Mouse (Mus musculus) MEL (cell line): Measurements from ENCODE around the gene Zmynd10. TPM values are rescaled to one million over a fixed set of nuclear protein-coding genes. Genes with fewer than 3 reads are reported as not detected.

Source experiments
- DNase-seq: peaks from one replicate; pipeline ENCODE4 v3.0.0; 2011; ENCODE audit warnings: low read depth, low spot score
- H3K27ac ChIP-seq: 2 replicates; pipeline ENCODE4 v1.5.1; 2012; ENCODE audit warnings: low read depth, mild to moderate bottlenecking, control low read depth, low read length, moderate library complexity; ENCODE audit not compliant: control insufficient read depth
- H3K27me3 ChIP-seq, 2 experiments: fragments of 150-350 bp in 1 of 2; sonication (generic) in 1 of 2; 2 replicates each; pipeline ENCODE4 v1.6.1; 2012; ENCODE audit warnings: low read length in 2 of 2, mild to moderate bottlenecking in 2 of 2, improper control_type of control experiment in 1 of 2, moderate library complexity in 1 of 2; ENCODE audit not compliant: insufficient read depth in 2 of 2, control insufficient read depth in 1 of 2
- H3K36me3 ChIP-seq, 2 experiments: 2 replicates each; pipeline ENCODE4 v1.6.1; 2012 to 2014; ENCODE audit warnings: low read length in 2 of 2, improper control_type of control experiment in 1 of 2, inconsistent platforms in 1 of 2, mild to moderate bottlenecking in 1 of 2; ENCODE audit not compliant: insufficient read depth in 2 of 2, control insufficient read depth in 1 of 2
- H3K4me1 ChIP-seq, 2 experiments: fragments of 150-350 bp in 1 of 2; sonication (generic) in 1 of 2; 2 replicates each; pipeline ENCODE4 v1.6.1; 2012; ENCODE audit warnings: low read length in 2 of 2, improper control_type of control experiment in 1 of 2, mild to moderate bottlenecking in 1 of 2; ENCODE audit not compliant: insufficient read depth in 2 of 2, control insufficient read depth in 1 of 2
- H3K4me3 ChIP-seq, 2 experiments: fragments of 150-350 bp in 1 of 2; sonication (generic) in 1 of 2; 2 replicates each; pipeline ENCODE4 v1.5.1; 2012; ENCODE audit warnings: low read depth in 2 of 2, low read length in 2 of 2, mild to moderate bottlenecking in 2 of 2, moderate library complexity in 2 of 2, control low read depth in 1 of 2, improper control_type of control experiment in 1 of 2; ENCODE audit not compliant: control insufficient read depth in 1 of 2, insufficient read depth in 1 of 2
- H3K79me2 ChIP-seq: 2 replicates; pipeline ENCODE4 v1.6.1; 2012; ENCODE audit warnings: mild to moderate bottlenecking, low read length, moderate library complexity; ENCODE audit not compliant: control insufficient read depth, poor library complexity, insufficient read depth
- H3K9ac ChIP-seq: 2 replicates; pipeline ENCODE4 v1.6.1; 2012; ENCODE audit warnings: low read depth, mild to moderate bottlenecking, control low read depth, low read length, moderate library complexity; ENCODE audit not compliant: control insufficient read depth, poor library complexity, severe bottlenecking
- H3K9me3 ChIP-seq: fragments of 150-350 bp; sonication (generic); replicated peaks from 2 replicates; pipeline ENCODE4 v1.6.1; 2012; ENCODE audit warnings: mild to moderate bottlenecking, low read length, improper control_type of control experiment, moderate library complexity; ENCODE audit not compliant: insufficient read depth
- BHLHE40 ChIP-seq: IDR thresholded peaks from 2 replicates; pipeline ENCODE4 v1.6.1; 2012; ENCODE audit warnings: low read depth, mild to moderate bottlenecking, inconsistent platforms, low read length, improper control_type of control experiment, borderline replicate concordance
- CHD2 ChIP-seq: IDR thresholded peaks from 2 replicates; pipeline ENCODE4 v1.6.1; 2011; ENCODE audit warnings: low read length, improper control_type of control experiment
- ELF1 ChIP-seq: IDR thresholded peaks from 2 replicates; pipeline ENCODE4 v1.6.1; 2014; ENCODE audit warnings: low read depth, mild to moderate bottlenecking, inconsistent platforms, low read length, improper control_type of control experiment, moderate library complexity
- EP300 ChIP-seq, 2 experiments: IDR thresholded peaks; 2 replicates each; pipeline ENCODE4 v1.6.1; 2011; ENCODE audit warnings: improper control_type of control experiment in 2 of 2, low read length in 2 of 2, low read depth in 1 of 2, mild to moderate bottlenecking in 1 of 2
- ETS1 ChIP-seq: IDR thresholded peaks from 2 replicates; pipeline ENCODE4 v1.6.1; 2012; ENCODE audit warnings: low read depth, mild to moderate bottlenecking, inconsistent platforms, low read length, improper control_type of control experiment, moderate library complexity
- GABPA ChIP-seq: IDR thresholded peaks from 2 replicates; pipeline ENCODE4 v1.6.1; 2012; ENCODE audit warnings: low read depth, mild to moderate bottlenecking, inconsistent platforms, low read length, improper control_type of control experiment, moderate library complexity
- HCFC1 ChIP-seq: IDR thresholded peaks from 2 replicates; pipeline ENCODE4 v1.6.1; 2012; ENCODE audit warnings: low read depth, mild to moderate bottlenecking, inconsistent platforms, low read length, improper control_type of control experiment, moderate library complexity
- KAT2A ChIP-seq: conservative IDR thresholded peaks from 2 replicates; pipeline ENCODE4 v1.6.1; 2012; ENCODE audit warnings: low read depth, low read length, improper control_type of control experiment, inconsistent platforms
- MAX ChIP-seq: IDR thresholded peaks from 2 replicates; pipeline ENCODE4 v1.6.1; 2011; ENCODE audit warnings: low read length, improper control_type of control experiment
- MEF2A ChIP-seq: IDR thresholded peaks from 2 replicates; pipeline ENCODE4 v1.6.1; 2014; ENCODE audit warnings: low read depth, mild to moderate bottlenecking, inconsistent platforms, low read length, improper control_type of control experiment; ENCODE audit not compliant: poor library complexity, insufficient replicate concordance, severe bottlenecking; ENCODE audit errors: extremely low read depth
- MXI1 ChIP-seq: IDR thresholded peaks from 2 replicates; pipeline ENCODE4 v1.6.1; 2011; ENCODE audit warnings: mild to moderate bottlenecking, low read depth, low read length, improper control_type of control experiment
- MYB ChIP-seq: IDR thresholded peaks from 2 replicates; pipeline ENCODE4 v1.6.1; 2011; ENCODE audit warnings: mild to moderate bottlenecking, low read depth, low read length, improper control_type of control experiment
- NELFE ChIP-seq: IDR thresholded peaks from 2 replicates; pipeline ENCODE4 v1.6.1; 2011; ENCODE audit warnings: low read depth, low read length, improper control_type of control experiment
- NRF1 ChIP-seq: IDR thresholded peaks from 2 replicates; pipeline ENCODE4 v1.6.1; 2014; ENCODE audit warnings: low read depth, mild to moderate bottlenecking, inconsistent platforms, low read length, improper control_type of control experiment, moderate library complexity; ENCODE audit not compliant: poor library complexity, insufficient read depth, severe bottlenecking
- POLR2A ChIP-seq, 2 experiments: IDR thresholded peaks; 2 replicates each; pipeline ENCODE4 v1.6.1; 2011 to 2012; ENCODE audit warnings: low read length in 2 of 2, mild to moderate bottlenecking in 2 of 2, control low read depth in 1 of 2, improper control_type of control experiment in 1 of 2, low read depth in 1 of 2, moderate library complexity in 1 of 2; ENCODE audit not compliant: control insufficient read depth in 1 of 2, insufficient read depth in 1 of 2, poor library complexity in 1 of 2
- POLR2AphosphoS2 ChIP-seq: IDR thresholded peaks from 2 replicates; pipeline ENCODE4 v1.6.1; 2011; ENCODE audit warnings: low read length, improper control_type of control experiment
- POLR2AphosphoS5 ChIP-seq: IDR thresholded peaks from 2 replicates; pipeline ENCODE4 v1.6.1; 2012; ENCODE audit warnings: low read depth, borderline replicate concordance, mild to moderate bottlenecking, inconsistent platforms, low read length, moderate library complexity, mixed read lengths
- RCOR1 ChIP-seq: IDR thresholded peaks from 2 replicates; pipeline ENCODE4 v1.6.1; 2012; ENCODE audit warnings: low read depth, mild to moderate bottlenecking, inconsistent platforms, low read length, improper control_type of control experiment
- SIN3A ChIP-seq: IDR thresholded peaks from 2 replicates; pipeline ENCODE4 v1.6.1; 2012; ENCODE audit warnings: low read length, improper control_type of control experiment, inconsistent platforms
- SMC3 ChIP-seq: IDR thresholded peaks from 2 replicates; pipeline ENCODE4 v1.6.1; 2011; ENCODE audit warnings: low read depth, low read length, improper control_type of control experiment
- TAL1 ChIP-seq: IDR thresholded peaks from 2 replicates; pipeline ENCODE4 v1.6.1; 2012; ENCODE audit warnings: mild to moderate bottlenecking, inconsistent platforms, low read length, moderate library complexity, mixed read lengths
- TBP ChIP-seq: IDR thresholded peaks from 2 replicates; pipeline ENCODE4 v1.8.0; 2011; ENCODE audit warnings: low read depth, low read length, improper control_type of control experiment
- UBTF ChIP-seq: IDR thresholded peaks from 2 replicates; pipeline ENCODE4 v1.6.1; 2012; ENCODE audit warnings: low read depth, mild to moderate bottlenecking, inconsistent platforms, low read length, improper control_type of control experiment, moderate library complexity, borderline replicate concordance; ENCODE audit not compliant: insufficient read depth
- USF1 ChIP-seq: IDR thresholded peaks from 2 replicates; pipeline ENCODE4 v1.6.1; 2014; ENCODE audit warnings: low read depth, mild to moderate bottlenecking, inconsistent platforms, low read length, improper control_type of control experiment, moderate library complexity
- USF2 ChIP-seq, 2 experiments: IDR thresholded peaks; 2 replicates each; pipeline ENCODE4 v1.6.1; 2011 to 2012; ENCODE audit warnings: improper control_type of control experiment in 2 of 2, low read length in 2 of 2, borderline replicate concordance in 1 of 2, inconsistent platforms in 1 of 2, low read depth in 1 of 2, mild to moderate bottlenecking in 1 of 2; ENCODE audit not compliant: insufficient read depth in 1 of 2
- ZC3H11A ChIP-seq: IDR thresholded peaks from 2 replicates; pipeline ENCODE4 v1.6.1; 2012; ENCODE audit warnings: low read depth, mild to moderate bottlenecking, inconsistent platforms, low read length, improper control_type of control experiment
- ZKSCAN1 ChIP-seq: IDR thresholded peaks from 2 replicates; pipeline ENCODE4 v1.6.1; 2012; ENCODE audit warnings: low read depth, mild to moderate bottlenecking, inconsistent platforms, low read length, improper control_type of control experiment, moderate library complexity
- ZMIZ1 ChIP-seq: IDR thresholded peaks from 2 replicates; pipeline ENCODE4 v1.6.1; 2012; ENCODE audit warnings: low read depth, mild to moderate bottlenecking, inconsistent platforms, low read length, improper control_type of control experiment, moderate library complexity
- polyA plus RNA-seq, 2 experiments: library from polyadenylated mRNA; stranded (reverse) in 1 of 2; unstranded in 1 of 2; fragments of >175 nt in 1 of 2; fragments of >200 nt in 1 of 2; gene quantifications; 2 replicates each; pipeline versions ENCODE4 v1.2.1 to v1.2.4; 2012; ENCODE audit warnings: low replicate concordance in 2 of 2, low read depth in 1 of 2; ENCODE audit not compliant: insufficient read length in 2 of 2, insufficient read depth in 1 of 2, missing spikeins in 1 of 2
- total RNA-seq: library from RNA; depleted of rRNA; stranded (reverse); fragments of 300-350 nt; gene quantifications from 2 replicates; pipeline ENCODE4 v1.2.3, GENCODE M21; 2012

Gene Zmynd10
- total and polyA plus RNA-seq, 3 experiments: 0.31 to 0.85 TPM; not detected in 1

DNA sequence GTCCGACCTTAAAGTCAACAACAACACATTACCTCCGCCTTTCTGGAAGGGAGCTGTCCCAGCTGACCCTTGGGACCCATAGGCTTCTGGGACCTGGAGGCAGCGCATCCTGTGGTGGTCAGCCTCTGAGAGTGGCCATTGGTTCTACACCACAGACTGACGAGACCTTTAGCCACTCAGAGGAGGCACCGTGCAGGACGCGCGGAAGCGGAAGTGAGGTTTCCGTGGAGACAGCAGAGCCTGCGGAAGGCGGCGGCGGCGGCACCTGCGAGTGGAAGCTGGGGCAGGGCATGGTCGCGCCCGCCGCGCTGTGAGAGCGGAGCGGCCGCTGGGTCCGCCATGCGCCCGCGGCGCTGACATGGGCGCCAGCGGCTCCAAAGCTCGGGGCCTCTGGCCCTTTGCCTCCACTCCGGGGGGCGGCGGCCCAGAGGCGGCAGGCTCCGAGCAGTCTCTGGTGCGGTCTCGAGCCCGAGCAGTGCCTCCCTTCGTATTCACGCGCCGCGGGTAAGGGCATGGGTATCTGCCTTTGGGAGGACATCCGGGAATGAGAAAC, 16.0 kb downstream of the Zmynd10 start, which contains the start of gene Tusc2:
Gene Tusc2, plus strand, starts transcription at position 227 of the 553 bp plus-strand sequence.
- peak; percentile 67 to 77 for TF ChIP-seq POLR2A (IDR thresholded peaks at IDR 0.05; ENCODE audit: control insufficient read depth in 1 of 2, insufficient read depth in 1 of 2, low read depth in 1 of 2, low read length in 2 of 2, poor library complexity in 1 of 2)
- peak; percentile 93 for TF ChIP-seq ELF1
- TF ChIP-seq MYB: no peak
- peak; percentile 89; the same call in 1 of the 2 replicates for TF ChIP-seq MXI1
- no peak for TF ChIP-seq MEF2A
- TF ChIP-seq NELFE: peak; percentile 77
- no peak; the same call in 1 of the 2 replicates for TF ChIP-seq KAT2A
- TF ChIP-seq HCFC1: peak; percentile 87
- peak; percentile 98 for TF ChIP-seq POLR2AphosphoS2
- TF ChIP-seq ZMIZ1: peak; percentile 85; the same call in 1 of the 2 replicates
- TF ChIP-seq ETS1: 0 out of 2 replicates have a peak, but pooled peaks have one; percentile 19
- TF ChIP-seq NRF1: 0 out of 2 replicates have a peak, but pooled peaks have one; percentile 38
- 0 out of 2 replicates have a peak, but pooled peaks have one; percentile 20 for TF ChIP-seq TBP
- peak; percentile 52 for TF ChIP-seq USF1
- TF ChIP-seq TAL1: no peak
- TF ChIP-seq ZKSCAN1: no peak
- no peak for TF ChIP-seq SMC3
- no peak for TF ChIP-seq USF2 (IDR thresholded peaks at IDR 0.05; ENCODE audit: borderline replicate concordance in 1 of 2, insufficient read depth in 1 of 2, low read depth in 1 of 2, low read length in 2 of 2)
- no peak for TF ChIP-seq ZC3H11A
- peak; percentile 34; the same call in 1 of the 2 replicates for TF ChIP-seq RCOR1
- TF ChIP-seq GABPA: no peak
- peak; percentile 90; the same call in 1 of the 2 replicates for TF ChIP-seq UBTF
- TF ChIP-seq EP300 (IDR thresholded peaks at IDR 0.05; ENCODE audit: low read depth in 1 of 2, low read length in 2 of 2): no peak
- peak; percentile 31; the same call in 1 of the 2 replicates for TF ChIP-seq MAX
- TF ChIP-seq POLR2AphosphoS5: no peak
- TF ChIP-seq BHLHE40: no peak
- TF ChIP-seq SIN3A: peak; percentile 85
- peak; percentile 71 for TF ChIP-seq CHD2
- peaks cover 9% of the 10 kb centered on the region for H3K79me2 ChIP-seq
- H3K36me3 ChIP-seq: peaks cover 7% of the 10 kb centered on the region in 2 experiments
- H3K9ac ChIP-seq: peak within 1 kb of the TSS; percentile 85
- H3K27ac ChIP-seq: peak within 1 kb of the TSS; percentile 35; the same call in 1 of the 2 replicates
- peaks cover 0 to 16% of the 10 kb centered on the region in 2 experiments; a peak in 3 of 4 replicates for H3K4me1 ChIP-seq
- DNase-seq: peak; percentile 96
- H3K9me3 ChIP-seq: no peaks in the 10 kb centered on the region
- no peaks in the 10 kb centered on the region for H3K27me3 ChIP-seq
- H3K4me3 ChIP-seq: peak within 1 kb of the TSS; percentile 69 to 89
